Mouse (Mus musculus): ENCODE results near the gene Sh2d7.

DNA sequence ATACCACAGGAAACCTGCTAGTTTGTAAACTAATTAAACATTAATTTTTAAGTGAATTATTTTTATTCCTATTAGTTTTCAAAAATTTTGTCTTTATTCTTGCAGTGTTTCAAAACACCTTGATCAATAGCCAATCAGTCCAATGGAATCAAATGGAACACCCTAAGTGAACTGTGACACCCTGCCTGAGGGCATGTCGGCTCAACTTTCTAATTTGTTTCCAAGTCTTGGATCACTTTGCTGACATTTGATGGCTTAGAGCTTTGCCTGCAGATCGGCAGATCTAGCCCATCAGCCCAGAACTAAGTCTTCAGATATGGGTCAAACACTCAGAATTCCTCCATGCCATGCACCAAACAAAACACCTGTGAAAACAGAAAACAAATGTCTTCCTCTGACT lies 22.8 kb upstream of the Sh2d7 start:
- TF ChIP-seq CTCF (IDR thresholded peaks at IDR 0.05; ENCODE audit: low read depth, low read length) = no peak
- no peak for TF ChIP-seq POLR2A (IDR thresholded peaks at IDR 0.05; ENCODE audit: extremely low read depth, insufficient read depth, low read length)

Data from liver, adult 2 months (tissue).